12 mouse cellular contexts compared by ENCODE assay signal in the genomic region with DNA sequence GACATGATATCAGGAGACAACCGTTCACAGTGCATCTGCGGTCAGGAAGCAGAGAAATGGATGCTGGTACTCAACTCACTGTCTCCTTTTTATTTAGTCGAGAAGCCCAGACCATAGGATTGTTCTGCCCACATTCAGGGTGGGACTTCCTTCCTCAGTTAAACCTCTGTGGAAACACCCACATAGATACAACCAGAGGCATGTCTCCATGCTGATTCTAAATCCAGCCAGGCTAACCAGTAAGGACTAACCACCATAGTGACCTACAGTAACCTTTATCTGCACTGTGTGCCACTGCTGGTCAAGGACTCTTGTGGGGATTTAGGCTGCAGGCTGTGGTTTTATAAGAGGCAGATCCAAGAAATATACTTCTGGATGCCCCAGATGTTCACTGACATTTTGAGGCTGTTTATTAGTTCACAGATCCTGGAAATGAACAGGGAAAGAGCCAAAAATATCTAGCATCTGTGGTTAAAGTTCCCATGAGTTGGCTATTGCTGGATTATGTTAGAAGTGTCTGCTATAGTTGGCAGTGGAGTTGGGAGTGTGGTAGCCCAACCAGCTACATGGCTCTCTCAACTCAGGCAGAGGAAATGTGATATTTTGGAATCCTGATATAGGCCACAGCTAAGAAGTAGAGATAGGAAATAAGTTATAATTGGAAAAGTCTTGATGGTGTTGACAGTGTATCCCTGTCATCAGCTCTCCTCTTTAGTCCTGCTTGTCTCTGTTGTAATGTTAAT.
DNase-seq lines count a peak whose midpoint lies in the region; ATAC-seq and TF ChIP-seq lines count a peak whose summit lies in the region.
"Had no signal": no experiment of that assay in that cellular context is flagged by ENCODE, and none has a peak within 500 bp of the region (broad histone marks: within the 10 kb centered on the region; RNA-seq: fewer than 3 reads in every experiment).

No protein-coding gene starts in this region.

- H3K4me3 ChIP-seq in heart, adult 2 months, result no peak overlapping the region
- no peak overlapping the region for H3K4me3 ChIP-seq in embryonic fibroblast, embryonic 13.5 days (ENCODE audit: insufficient read depth, low read length)
- H3K4me3 ChIP-seq in limb, embryonic 15.5 days, result no peak overlapping the region
- H3K4me3 ChIP-seq: forebrain, embryonic 12.5 days; midbrain, embryonic 12.5 days had no signal

- intact Hi-C loops in heart, adult 2 months (cut with DNase I), result no loop called here
- intact Hi-C loops in heart, postnatal 14 days (cut with DNase I), result no loop called here

- no peak overlapping the region for H3K9ac ChIP-seq in heart, adult 2 months (ENCODE audit: low read depth, low read length)
- H3K9ac ChIP-seq in limb, embryonic 15.5 days, result no peak overlapping the region
- H3K9ac ChIP-seq: forebrain, embryonic 12.5 days; midbrain, embryonic 12.5 days had no signal

- peak in 1 of 2 experiments; percentile 25 for DNase-seq in heart, adult 2 months
- DNase-seq in heart, postnatal 14 days, result no peak
- peak; percentile 19 for DNase-seq in CD4-positive helper T cell, adult 2 months (ENCODE audit: low read depth, low spot score)
- no peak for DNase-seq in T-cell, adult 2 months (ENCODE audit: low spot score)
- DNase-seq in cerebellum, adult 9-10 months, result no peak
- no peak for DNase-seq in left cerebral cortex, adult 8-10 months (ENCODE audit: low spot score in 2 of 2)
- DNase-seq: kidney, adult 11 months; thymus, adult 18-20 months had no signal

- H3K4me2 ChIP-seq in limb, embryonic 15.5 days, result no peak overlapping the region
- H3K4me2 ChIP-seq: forebrain, embryonic 12.5 days; midbrain, embryonic 12.5 days had no signal

- 0 out of 2 replicates have a peak, but pooled peaks have one; percentile 26 for ATAC-seq in limb, embryonic 15.5 days (ENCODE audit: insufficient number of reproducible peaks, low FRiP score, low TSS enrichment, low read depth)

- no peaks in the 10 kb centered on the region for H3K27me3 ChIP-seq in heart, adult 2 months (ENCODE audit: control insufficient read depth, insufficient read depth, low read length)
- H3K27me3 ChIP-seq in limb, embryonic 15.5 days, result no peaks in the 10 kb centered on the region
- H3K27me3 ChIP-seq: forebrain, embryonic 12.5 days; midbrain, embryonic 12.5 days had no signal

- no peaks in the 10 kb centered on the region for H3K9me3 ChIP-seq in limb, embryonic 15.5 days
- H3K9me3 ChIP-seq: forebrain, embryonic 12.5 days; midbrain, embryonic 12.5 days had no signal

- H3K36me3 ChIP-seq in heart, adult 2 months (ENCODE audit: control insufficient read depth, insufficient read depth, low read length), result peaks cover 5% of the 10 kb centered on the region
- H3K36me3 ChIP-seq in limb, embryonic 15.5 days, result no peaks in the 10 kb centered on the region
- H3K36me3 ChIP-seq: forebrain, embryonic 12.5 days; midbrain, embryonic 12.5 days had no signal

- no peak for TF ChIP-seq EP300 in heart, adult 2 months (IDR thresholded peaks at IDR 0.05; ENCODE audit: insufficient read depth, low read depth, low read length)

- H3K4me1 ChIP-seq in heart, adult 2 months (ENCODE audit: control insufficient read depth, insufficient read depth, low read length), result peaks cover 11% of the 10 kb centered on the region
- H3K4me1 ChIP-seq in embryonic fibroblast, embryonic 13.5 days (ENCODE audit: control insufficient read depth, insufficient read depth, low read length), result peaks cover 10% of the 10 kb centered on the region
- peaks cover 12% of the 10 kb centered on the region; the same call in 1 of the 2 replicates for H3K4me1 ChIP-seq in limb, embryonic 15.5 days
- H3K4me1 ChIP-seq: forebrain, embryonic 12.5 days; midbrain, embryonic 12.5 days had no signal

- TF ChIP-seq POLR2A in heart, adult 2 months (IDR thresholded peaks at IDR 0.05; ENCODE audit: insufficient read depth, low read depth, low read length), result no peak
- no peak for TF ChIP-seq POLR2A in embryonic fibroblast, embryonic 13.5 days (IDR thresholded peaks at IDR 0.05; ENCODE audit: low read depth, low read length)

- peak overlapping the region; percentile 51 for H3K27ac ChIP-seq in heart, adult 2 months
- peak overlapping the region; percentile 23; the same call in 1 of the 2 replicates for H3K27ac ChIP-seq in embryonic fibroblast, embryonic 13.5 days (ENCODE audit: insufficient read depth, low read length)
- no peak overlapping the region for H3K27ac ChIP-seq in limb, embryonic 15.5 days
- H3K27ac ChIP-seq: forebrain, embryonic 12.5 days; midbrain, embryonic 12.5 days had no signal

- TF ChIP-seq CTCF in heart, adult 2 months (IDR thresholded peaks at IDR 0.05), result no peak
- TF ChIP-seq CTCF in embryonic fibroblast, embryonic 13.5 days (IDR thresholded peaks at IDR 0.05; ENCODE audit: borderline replicate concordance, insufficient read depth, low read length), result no peak

- H3K79me2 ChIP-seq in heart, adult 2 months (replicated peaks; ENCODE audit: control insufficient read depth, insufficient read depth, low read length), result no peaks in the 10 kb centered on the region

- WGBS in heart, adult 2 months, result 34% methylated on average over 3 of the region's 3 CpGs
- 86% methylated on average over 3 of the region's 3 CpGs for WGBS in limb, embryonic 15.5 days
